Mouse (Mus musculus) CD4-positive naive resting alpha-beta T cell, adult 76 days (primary cell): ENCODE measurements around the gene Rapgef5. TPM values are rescaled to one million over a fixed set of nuclear protein-coding genes. Genes with fewer than 3 reads are reported as not detected.

Source experiments
- total RNA-seq: library from RNA; stranded (reverse); gene quantifications from one replicate; pipeline ENCODE4 v1.2.4, GENCODE M21; 2023

Rapgef5 gene
- 3.3 TPM for total RNA-seq

DNA sequence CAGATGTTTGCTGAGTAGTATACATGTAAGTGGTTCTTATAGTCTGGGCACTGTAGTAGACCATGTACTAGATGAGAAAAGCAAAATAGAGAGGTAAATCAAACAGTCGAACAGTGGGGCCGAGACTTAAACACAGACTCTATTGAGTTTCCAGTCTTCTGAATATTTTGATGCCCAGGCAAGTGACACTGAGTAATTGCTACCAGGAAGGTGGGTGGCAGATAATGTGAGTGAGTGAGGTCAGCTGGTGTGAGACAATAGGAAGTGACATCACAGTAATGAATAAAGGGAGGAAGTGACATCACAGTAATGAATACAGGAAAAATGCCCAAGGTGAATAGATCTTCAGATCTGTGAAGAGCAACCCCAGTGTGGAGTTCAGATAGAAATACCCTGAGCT is at the start of gene Rapgef5:
Gene Rapgef5 (plus strand): TSS at position 301 of the 400 bp plus-strand sequence.

GRCm38 (mm10) chr12:117803989-117804388 is 287.7 kb downstream of the Rapgef5 start, which contains the start of gene Cdca7l:
TSS of gene Cdca7l (plus strand) at chr12:117804289.

